Mouse (Mus musculus): ENCODE measurements around the gene AC170998.1.
"Not testable (repeated sequence)": the region's sequence is repeated elsewhere in the genome, so short reads cannot be mapped to it uniquely, and the experiment has no call there.

AC170998.1 gene

GRCm38 (mm10) chr17:28707136-28707627, 18.7 kb upstream of the AC170998.1 start:
- DNase-seq (ENCODE audit: low read depth, low spot score) = no peak

- no peak for DNase-seq (ENCODE audit: low read depth, low spot score)
These were observed 18.1 kb upstream of the AC170998.1 start for GRCm38 (mm10) chr17:28707816-28708215.

DNA sequence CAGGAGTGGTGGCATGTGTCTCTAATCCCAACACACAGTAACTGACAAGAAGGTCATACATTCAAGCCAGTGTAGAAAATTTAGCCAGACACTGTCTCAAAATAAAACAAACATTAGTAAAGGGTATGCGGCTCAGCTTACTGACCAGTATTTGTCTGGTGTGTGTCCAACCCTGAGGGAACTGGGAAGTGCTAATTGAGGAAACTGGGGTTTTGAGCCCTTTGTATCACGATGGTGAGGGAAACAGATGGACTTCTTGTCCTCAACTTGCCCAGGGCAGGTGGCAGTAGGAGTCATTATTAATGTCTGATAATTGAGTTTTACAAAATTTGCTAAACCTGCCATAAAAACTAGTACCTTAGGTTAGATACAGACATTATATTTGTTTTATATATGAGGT, 16.9 kb upstream of the AC170998.1 start:
- DNase-seq (ENCODE audit: low read depth, low spot score) = no peak

- DNase-seq (ENCODE audit: low read depth, low spot score) = no peak
These were observed 16.2 kb upstream of the AC170998.1 start for GRCm38 (mm10) chr17:28709552-28710290.

DNA sequence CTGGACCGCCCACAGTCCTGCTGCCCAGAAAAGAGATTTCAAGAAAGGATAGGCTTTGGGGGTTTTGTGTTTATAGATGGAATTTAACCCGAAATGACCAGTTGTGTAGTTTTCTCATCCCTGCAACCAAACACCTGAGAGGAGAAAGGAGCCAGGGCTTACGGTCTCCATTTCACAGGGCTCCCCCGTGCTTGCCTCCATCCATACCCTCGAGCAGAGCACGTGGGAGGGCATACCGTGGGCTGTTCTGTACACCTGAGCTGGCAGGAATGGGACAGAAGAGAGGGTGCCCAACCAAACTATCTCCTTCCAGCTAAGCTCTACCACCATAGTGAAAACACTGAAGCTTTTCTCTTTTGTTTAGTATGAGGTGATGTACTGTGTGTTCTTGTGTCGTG, 15.6 kb upstream of the AC170998.1 start:
- no peak for DNase-seq (ENCODE audit: low read depth, low spot score)

GRCm38 (mm10) chr17:28711237-28711636, 14.6 kb upstream of the AC170998.1 start:
- DNase-seq (ENCODE audit: low read depth, low spot score) = no peak

- DNase-seq (ENCODE audit: low read depth, low spot score) = no peak
These were observed 13.6 kb upstream of the AC170998.1 start for GRCm38 (mm10) chr17:28712305-28712704.

GRCm38 (mm10) chr17:28714006-28714405, 11.9 kb upstream of the AC170998.1 start:
- DNase-seq (ENCODE audit: low read depth, low spot score) = peak; percentile 33

GRCm38 (mm10) chr17:28715832-28716548, 9.9 kb upstream of the AC170998.1 start:
- no peak for DNase-seq (ENCODE audit: low read depth, low spot score)

- DNase-seq (ENCODE audit: low read depth, low spot score) = no peak
These were observed 8.3 kb upstream of the AC170998.1 start for GRCm38 (mm10) chr17:28717535-28717934.

GRCm38 (mm10) chr17:28727511-28727910, 1.6 kb downstream of the AC170998.1 start:
- DNase-seq (ENCODE audit: low read depth, low spot score) = not testable (repeated sequence)

DNA sequence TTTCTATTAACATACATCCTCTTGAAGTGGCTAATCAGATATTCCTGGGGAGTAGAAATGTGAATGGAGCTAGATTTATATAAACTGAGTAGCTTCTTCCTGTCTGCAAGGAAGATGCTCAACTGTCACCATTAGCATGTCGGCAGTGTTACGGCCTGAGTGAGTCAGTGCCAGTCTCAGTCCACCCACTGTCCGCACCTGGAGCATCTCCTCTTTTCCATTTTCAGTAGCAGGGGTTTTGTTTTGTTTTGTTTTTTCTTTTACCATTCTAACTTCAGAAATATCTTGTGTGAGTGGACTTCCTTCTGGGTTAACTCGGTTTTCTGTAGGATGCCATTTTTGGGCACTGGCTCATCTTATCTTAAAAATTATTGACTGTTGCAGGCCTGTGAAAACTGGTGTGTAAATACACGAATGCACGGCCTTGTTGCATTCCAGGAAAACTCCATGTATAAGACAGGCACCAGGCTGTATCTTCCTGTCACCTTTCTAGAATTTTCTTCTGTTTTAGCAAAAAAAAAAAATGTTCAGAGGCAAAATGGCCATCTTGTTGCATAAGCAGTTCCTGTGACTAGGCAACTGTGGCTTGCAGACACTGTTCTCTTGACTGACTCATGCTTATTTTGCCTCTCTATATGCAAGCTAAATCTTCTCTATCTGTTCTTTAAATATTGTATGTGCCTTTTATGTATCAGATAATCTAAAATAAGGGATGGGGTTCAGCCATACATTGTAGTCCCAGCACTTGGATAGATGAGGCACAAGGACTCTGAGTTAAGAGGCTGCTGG, 9.6 kb downstream of the AC170998.1 start:
- DNase-seq (ENCODE audit: low read depth, low spot score) = no peak

- DNase-seq (ENCODE audit: low read depth, low spot score) = no peak
These were observed 10.6 kb downstream of the AC170998.1 start for GRCm38 (mm10) chr17:28736486-28736885.

- no peak for DNase-seq (ENCODE audit: low read depth, low spot score)
These were observed 12.1 kb downstream of the AC170998.1 start for GRCm38 (mm10) chr17:28737973-28738372.

- DNase-seq (ENCODE audit: low read depth, low spot score) = no peak
These were observed 13.4 kb downstream of the AC170998.1 start for GRCm38 (mm10) chr17:28739244-28739643.

GRCm38 (mm10) chr17:28743145-28743866, 17.4 kb downstream of the AC170998.1 start:
- DNase-seq (ENCODE audit: low read depth, low spot score) = no peak

GRCm38 (mm10) chr17:28743916-28744315, 18.0 kb downstream of the AC170998.1 start:
- DNase-seq (ENCODE audit: low read depth, low spot score) = peak; percentile 78

GRCm38 (mm10) chr17:28745773-28746172, 19.9 kb downstream of the AC170998.1 start:
- no peak for DNase-seq (ENCODE audit: low read depth, low spot score)

- no peak for DNase-seq (ENCODE audit: low read depth, low spot score)
These were observed 22.1 kb downstream of the AC170998.1 start for GRCm38 (mm10) chr17:28748001-28748400.

- DNase-seq (ENCODE audit: low read depth, low spot score) = no peak
These were observed 24.7 kb downstream of the AC170998.1 start for GRCm38 (mm10) chr17:28750580-28750979.

GRCm38 (mm10) chr17:28756447-28756846, 30.6 kb downstream of the AC170998.1 start:
- no peak for DNase-seq (ENCODE audit: low read depth, low spot score)
